Mouse (Mus musculus) heart, embryonic 11.5 days (tissue): ENCODE data around the gene Arhgap44. TPM values are rescaled to one million over a fixed set of nuclear protein-coding genes. Genes with fewer than 3 reads are reported as not detected.

Source experiments
- ATAC-seq: fragments of 200-750 bp; cut with Nextera tagmentation; replicated peaks from 2 replicates; pipeline ENCODE4 v1.8.0; 2017; ENCODE audit warnings: moderate library complexity; ENCODE audit not compliant: insufficient number of reproducible peaks, low FRiP score, low TSS enrichment
- H3K27ac ChIP-seq: fragments of 300-500 bp; sonication (generic); 2 replicates; pipeline ENCODE4 v1.5.1; 2014; ENCODE audit warnings: mild to moderate bottlenecking, low read depth, low read length
- H3K27me3 ChIP-seq: fragments of 300-500 bp; sonication (generic); 2 replicates; pipeline ENCODE4 v1.6.1; 2014; ENCODE audit warnings: mild to moderate bottlenecking, low read length, mixed read lengths; ENCODE audit not compliant: control insufficient read depth, insufficient read depth
- H3K36me3 ChIP-seq: fragments of 300-500 bp; sonication (generic); 2 replicates; pipeline ENCODE4 v1.6.1; 2014; ENCODE audit warnings: mild to moderate bottlenecking, low read length, moderate library complexity, mixed read lengths; ENCODE audit not compliant: control insufficient read depth, insufficient read depth
- H3K4me1 ChIP-seq: fragments of 300-500 bp; sonication (generic); 2 replicates; pipeline ENCODE4 v1.6.1; 2014; ENCODE audit warnings: low read length; ENCODE audit not compliant: control insufficient read depth, insufficient read depth
- H3K4me2 ChIP-seq: fragments of 300-500 bp; sonication (generic); 2 replicates; pipeline ENCODE4 v1.6.1; 2014; ENCODE audit warnings: mild to moderate bottlenecking, moderate library complexity
- H3K4me3 ChIP-seq: fragments of 300-500 bp; sonication (generic); 2 replicates; pipeline ENCODE4 v1.5.1; 2014; ENCODE audit warnings: low read depth, low read length
- H3K9ac ChIP-seq: fragments of 300-500 bp; sonication (generic); 2 replicates; pipeline ENCODE4 v1.6.1; 2014; ENCODE audit warnings: mild to moderate bottlenecking, low read depth, low read length, moderate library complexity
- H3K9me3 ChIP-seq: fragments of 300-500 bp; sonication (generic); replicated peaks from 2 replicates; pipeline ENCODE4 v1.6.1; 2016; ENCODE audit warnings: low read length; ENCODE audit not compliant: control insufficient read depth
- WGBS: fragments of 180-500 bp; shearing (Covaris S2); extraction: QIAGEN DNeasy Blood & Tissue Kit; methylation state at CpG from one replicate; pipeline ENCODE4 v1.1.7; 2014; ENCODE audit not compliant: insufficient replicate concordance; 5-methylcytosine and 5-hydroxymethylcytosine counted together
- polyA plus RNA-seq: library from polyadenylated mRNA; unstranded; fragments of >200 nt; fragmentation: Nextera tagmentation; extraction: Ambion mirVana; gene quantifications from 2 replicates; pipeline ENCODE4 v1.2.1, GENCODE M21; 2014

Gene Arhgap44
- polyA plus RNA-seq, 1 experiment from 2014 or later = 10.1 TPM

DNA sequence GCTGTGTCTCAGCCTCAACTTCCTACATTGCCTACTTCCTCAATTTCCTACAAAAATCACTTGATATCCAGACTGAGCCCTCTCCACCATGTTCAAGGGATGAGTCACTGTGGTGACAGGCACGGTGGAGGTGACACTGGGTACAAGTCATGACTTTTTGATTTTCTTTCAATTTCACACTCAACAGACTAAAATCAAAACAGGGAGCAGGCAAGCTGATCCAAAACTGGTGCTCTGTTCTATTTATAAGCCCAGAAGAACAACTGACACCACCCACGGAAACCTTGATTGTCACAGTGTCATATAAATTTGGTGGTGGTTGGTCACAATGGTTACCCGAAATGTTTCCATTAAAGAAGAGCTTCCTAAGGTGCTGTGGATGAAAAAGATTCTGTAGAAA is 72.8 kb downstream of the Arhgap44 start:
- Histone ChIP-seq H3K4me1 (peaks cover 13% of the 10 kb centered on the region; the same call in 1 of the 2 replicates), H3K27ac (no peak overlapping the region), H3K4me3 (no peak overlapping the region), H3K36me3 (peaks cover 2% of the 10 kb centered on the region; the same call in 1 of the 2 replicates), H3K9me3 (no peaks in the 10 kb centered on the region; the same call in 1 of the 2 replicates), H3K27me3 (no peaks in the 10 kb centered on the region), H3K9ac (no peak overlapping the region), H3K4me2 (no peak overlapping the region)
- WGBS = 73% methylated on average over 3 of the region's 3 CpGs
- ATAC-seq = no peak

DNA sequence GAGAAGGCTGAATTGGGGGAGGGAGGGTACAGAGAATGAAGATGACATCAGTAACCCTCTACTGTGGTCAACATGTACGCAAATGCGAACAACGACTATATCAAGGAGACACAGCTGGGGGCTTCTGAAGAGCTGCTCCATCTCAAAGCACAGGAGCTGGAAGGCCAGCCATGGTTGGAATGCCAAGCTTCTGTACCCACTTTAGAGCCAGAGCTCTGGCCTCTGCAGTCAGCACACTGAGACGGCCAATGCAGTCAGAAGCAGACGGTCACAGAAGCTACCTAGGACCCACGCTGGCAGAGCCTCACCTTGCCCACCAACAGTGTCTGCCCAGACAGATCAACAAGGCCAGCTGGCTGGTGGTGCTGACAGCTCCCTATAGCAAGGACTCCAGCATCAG is 73.5 kb downstream of the Arhgap44 start:
- Histone ChIP-seq H3K4me3 (no peak overlapping the region), H3K27ac (no peak overlapping the region), H3K4me2 (no peak overlapping the region), H3K4me1 (peaks cover 13% of the 10 kb centered on the region; the same call in 1 of the 2 replicates), H3K9me3 (no peaks in the 10 kb centered on the region; the same call in 1 of the 2 replicates), H3K36me3 (peaks cover 2% of the 10 kb centered on the region; the same call in 1 of the 2 replicates), H3K27me3 (no peaks in the 10 kb centered on the region), H3K9ac (no peak overlapping the region)
- no peak for ATAC-seq
- WGBS = 72% methylated on average over 6 of the region's 6 CpGs

DNA sequence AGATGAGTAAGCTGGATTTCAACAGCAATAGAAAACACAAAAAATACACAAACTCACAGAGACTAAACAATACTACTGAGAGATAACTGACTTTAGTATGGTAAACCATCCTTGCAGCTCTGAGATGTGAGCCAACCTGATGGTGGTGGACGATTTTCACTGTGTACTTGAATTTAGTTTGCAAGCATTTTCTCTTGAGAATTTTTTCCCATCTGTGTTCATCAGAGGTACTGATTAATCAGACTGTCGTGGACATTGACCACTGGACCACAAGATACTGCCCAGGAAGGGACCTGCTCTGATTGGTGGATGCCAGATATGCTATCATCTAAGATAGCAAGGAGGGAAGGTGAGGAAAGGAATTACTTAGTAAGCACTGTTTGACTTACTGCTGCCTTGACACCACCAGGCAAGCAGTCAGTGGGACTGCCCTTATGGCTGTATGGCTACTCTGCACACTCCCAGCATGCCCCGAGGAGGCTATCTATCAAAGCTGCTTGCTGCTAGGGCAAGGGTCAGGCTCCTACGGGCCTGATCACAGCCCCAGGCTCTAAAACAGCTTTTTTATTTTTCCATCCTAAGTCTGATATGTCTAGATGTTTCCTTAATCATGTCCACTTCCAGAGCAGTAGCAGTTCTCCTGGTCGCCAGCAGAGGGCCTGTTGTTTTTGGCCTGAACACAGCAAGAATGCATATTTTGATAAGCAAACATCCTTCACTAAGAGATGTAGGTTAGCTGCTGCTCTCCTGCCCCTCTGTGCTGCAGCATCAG is 74.1 kb downstream of the Arhgap44 start:
- Histone ChIP-seq H3K27me3 (no peaks in the 10 kb centered on the region), H3K4me3 (no peak overlapping the region), H3K4me2 (no peak overlapping the region), H3K9me3 (no peaks in the 10 kb centered on the region; the same call in 1 of the 2 replicates), H3K4me1 (peaks cover 13% of the 10 kb centered on the region; the same call in 1 of the 2 replicates), H3K27ac (no peak overlapping the region), H3K9ac (no peak overlapping the region), H3K36me3 (peaks cover 2% of the 10 kb centered on the region; the same call in 1 of the 2 replicates)
- 22% methylated on average over 5 of the region's 5 CpGs for WGBS
- no peak for ATAC-seq

DNA sequence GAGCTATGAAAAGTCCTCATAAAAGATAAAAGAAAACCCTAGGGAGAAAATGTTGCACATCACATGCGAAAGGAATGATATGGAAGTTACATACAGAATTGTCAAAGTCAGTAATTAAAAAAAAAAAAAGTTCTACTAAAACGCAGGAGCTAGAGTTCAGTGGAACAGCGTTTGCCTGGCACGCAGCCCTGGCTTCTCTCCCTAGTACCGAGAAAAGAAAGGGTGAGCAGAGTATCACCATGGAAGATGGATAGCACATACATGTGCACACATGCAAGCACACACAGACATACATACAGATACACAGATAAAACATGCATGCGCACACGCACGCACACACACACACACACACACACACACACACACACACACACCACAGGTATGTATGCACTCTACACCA is 82.0 kb downstream of the Arhgap44 start:
- ATAC-seq = no peak
- Histone ChIP-seq H3K9ac (no peak overlapping the region), H3K36me3 (no peaks in the 10 kb centered on the region), H3K4me1 (no peaks in the 10 kb centered on the region), H3K9me3 (no peaks in the 10 kb centered on the region), H3K27ac (no peak overlapping the region), H3K27me3 (no peaks in the 10 kb centered on the region), H3K4me3 (no peak overlapping the region), H3K4me2 (no peak overlapping the region)
- WGBS = 88% methylated on average over 8 of the region's 8 CpGs

DNA sequence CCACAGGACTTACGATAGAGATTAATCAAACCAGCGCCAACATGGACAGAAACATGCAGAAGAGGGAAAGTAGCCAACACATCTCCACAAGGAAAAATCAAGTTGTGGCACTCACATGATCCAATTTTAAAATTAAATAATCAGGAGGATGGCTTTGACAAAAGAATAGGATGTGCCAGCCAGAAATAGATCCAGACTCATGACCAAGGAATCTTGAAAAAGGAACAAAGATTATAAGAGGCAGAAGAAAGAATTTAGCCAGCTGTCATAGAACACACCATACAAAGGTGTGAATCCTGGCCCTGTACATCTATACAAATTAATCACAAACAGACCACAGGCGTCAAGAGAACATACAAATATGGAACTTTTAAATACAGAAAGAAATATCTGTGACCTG is 82.5 kb downstream of the Arhgap44 start:
- Histone ChIP-seq H3K9me3 (no peaks in the 10 kb centered on the region), H3K4me2 (no peak overlapping the region), H3K36me3 (no peaks in the 10 kb centered on the region), H3K27me3 (no peaks in the 10 kb centered on the region), H3K4me3 (no peak overlapping the region), H3K4me1 (no peaks in the 10 kb centered on the region), H3K9ac (no peak overlapping the region), H3K27ac (no peak overlapping the region)
- ATAC-seq = no peak
- WGBS = 83% methylated on average over 3 of the region's 3 CpGs

DNA sequence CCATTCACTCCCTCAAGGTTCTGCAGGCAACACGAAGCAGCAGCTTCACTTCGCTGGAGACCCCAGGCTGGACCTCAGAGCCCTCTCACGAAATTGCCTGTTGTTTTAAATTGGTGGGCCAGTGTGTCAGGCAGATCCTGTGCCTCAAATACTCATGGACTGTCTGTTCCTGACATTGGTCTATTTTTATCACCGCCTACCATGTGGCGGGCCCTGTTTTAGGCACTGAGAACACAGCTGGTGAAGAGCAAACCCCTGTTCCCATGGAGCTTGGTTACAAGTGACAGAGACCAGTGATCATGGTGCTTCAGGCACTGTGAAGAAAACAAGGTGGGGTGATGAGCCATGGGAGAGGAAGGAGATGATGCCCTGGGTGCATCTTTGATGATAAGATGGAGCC is 93.2 kb downstream of the Arhgap44 start:
- peak overlapping the region; percentile 17; the same call in 1 of the 2 replicates for H3K27ac ChIP-seq
- WGBS = 60% methylated on average over 5 of the region's 5 CpGs
- no peak overlapping the region for H3K4me3 ChIP-seq
- peaks cover 8% of the 10 kb centered on the region; the same call in 1 of the 2 replicates for H3K4me1 ChIP-seq
- no peaks in the 10 kb centered on the region for H3K27me3 ChIP-seq
- no peaks in the 10 kb centered on the region for H3K9me3 ChIP-seq
- no peak for ATAC-seq
- no peak overlapping the region for H3K9ac ChIP-seq
- no peaks in the 10 kb centered on the region for H3K36me3 ChIP-seq
- no peak overlapping the region for H3K4me2 ChIP-seq

DNA sequence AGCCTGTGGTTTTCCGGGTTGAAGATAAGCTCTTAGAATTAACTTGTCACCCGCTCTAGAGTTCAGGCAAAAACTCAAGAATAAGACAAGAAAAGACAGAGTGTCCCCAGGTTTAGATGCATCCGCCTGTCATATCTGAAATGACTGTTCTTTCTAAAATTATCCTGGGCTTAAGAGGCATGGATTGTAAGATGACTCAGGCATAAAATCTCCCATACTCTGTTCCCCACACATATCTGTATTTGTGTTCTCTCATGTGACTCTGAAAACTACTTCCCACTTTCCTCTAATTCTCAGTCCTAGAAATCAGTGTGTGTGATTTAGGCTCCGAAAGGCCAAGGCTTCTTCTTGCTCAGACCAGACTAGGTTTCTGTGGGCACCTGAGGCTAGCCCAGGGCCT is 93.7 kb downstream of the Arhgap44 start:
- WGBS = 63% methylated on average over 4 of the region's 4 CpGs
- Histone ChIP-seq H3K9me3 (no peaks in the 10 kb centered on the region), H3K4me3 (no peak overlapping the region), H3K9ac (no peak overlapping the region), H3K4me2 (no peak overlapping the region), H3K27ac (no peak overlapping the region), H3K4me1 (peaks cover 8% of the 10 kb centered on the region; the same call in 1 of the 2 replicates), H3K36me3 (no peaks in the 10 kb centered on the region), H3K27me3 (no peaks in the 10 kb centered on the region)
- ATAC-seq = no peak

DNA sequence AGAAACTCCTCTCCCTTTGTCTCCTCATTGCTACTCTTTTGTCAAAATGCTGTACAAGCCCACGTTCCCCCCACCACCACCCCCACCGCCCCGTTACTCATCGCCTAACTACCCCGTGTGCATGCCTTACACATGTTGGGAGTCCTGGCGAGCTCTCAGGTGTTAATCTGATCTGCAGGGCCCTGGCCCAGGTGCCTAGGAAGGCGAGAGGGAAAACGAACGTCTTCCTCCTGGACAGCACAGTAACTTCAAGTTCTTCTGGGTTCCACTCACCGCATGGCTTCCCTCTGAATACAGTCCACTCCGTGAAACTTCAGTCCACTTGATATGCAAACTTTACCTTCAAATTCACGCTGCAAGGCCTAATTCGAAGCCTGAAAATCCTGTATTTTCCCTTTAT is 97.6 kb downstream of the Arhgap44 start:
- H3K27me3 ChIP-seq = no peaks in the 10 kb centered on the region
- no peak overlapping the region for H3K4me2 ChIP-seq
- H3K4me3 ChIP-seq = no peak overlapping the region
- WGBS = 80% methylated on average over 13 of the region's 13 CpGs
- ATAC-seq = no peak
- H3K9ac ChIP-seq = no peak overlapping the region
- H3K36me3 ChIP-seq = no peaks in the 10 kb centered on the region
- H3K4me1 ChIP-seq = peaks cover 8% of the 10 kb centered on the region; the same call in 1 of the 2 replicates
- H3K27ac ChIP-seq = no peak overlapping the region
- H3K9me3 ChIP-seq = no peaks in the 10 kb centered on the region

DNA sequence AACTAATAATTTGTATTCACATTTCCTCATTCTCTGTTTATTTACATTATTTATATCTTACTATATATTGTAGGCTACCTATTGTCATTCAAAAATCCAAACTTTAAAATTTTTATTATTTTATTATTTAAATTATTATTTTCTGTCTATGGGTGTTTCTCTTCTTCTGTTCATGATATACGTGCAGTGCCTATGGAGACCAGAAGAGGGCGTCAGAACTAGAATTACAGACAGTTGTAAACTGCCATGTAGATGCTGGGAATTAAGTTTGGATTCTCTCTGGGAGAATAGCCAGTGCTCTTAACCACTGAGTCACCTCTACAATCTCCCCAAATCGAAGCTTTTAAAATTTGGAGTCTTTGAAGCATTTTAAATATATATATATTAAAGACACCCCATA is 101.3 kb downstream of the Arhgap44 start:
- no peaks in the 10 kb centered on the region for H3K27me3 ChIP-seq
- no peak overlapping the region for H3K4me2 ChIP-seq
- no peaks in the 10 kb centered on the region for H3K36me3 ChIP-seq
- H3K9me3 ChIP-seq = no peaks in the 10 kb centered on the region
- H3K9ac ChIP-seq = no peak overlapping the region
- H3K27ac ChIP-seq = no peak overlapping the region
- WGBS = 54% methylated on average over 3 of the region's 3 CpGs
- no peak overlapping the region for H3K4me3 ChIP-seq
- no peak for ATAC-seq
- peaks cover 6% of the 10 kb centered on the region for H3K4me1 ChIP-seq
